Mouse (Mus musculus): ENCODE results near the gene Atat1. TPM values are rescaled to one million over a fixed set of nuclear protein-coding genes. Genes with fewer than 3 reads are reported as not detected.

The Atat1 gene
- polyA plus RNA-seq, 1 experiment from 2014 or later, result 105 TPM

DNA sequence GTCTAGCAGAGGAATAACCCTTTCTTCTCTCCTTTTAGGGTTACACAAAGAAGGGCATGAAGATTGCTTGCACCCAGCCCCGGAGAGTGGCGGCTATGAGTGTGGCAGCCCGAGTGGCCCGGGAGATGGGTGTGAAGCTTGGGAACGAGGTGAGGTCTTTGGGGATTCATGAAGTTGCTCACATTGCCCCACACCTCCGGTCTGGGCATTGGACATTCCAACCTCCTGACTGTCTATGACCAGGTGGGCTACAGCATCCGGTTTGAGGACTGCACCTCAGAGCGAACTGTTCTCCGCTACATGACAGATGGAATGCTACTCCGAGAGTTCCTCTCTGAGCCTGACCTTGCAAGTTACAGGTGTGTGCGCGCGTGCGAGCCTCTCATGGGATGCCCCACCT is 26.1 kb downstream of the Atat1 start:
- Histone ChIP-seq H3K4me1 (peaks cover 20% of the 10 kb centered on the region), H3K36me3 (replicated peaks) (peaks cover 78% of the 10 kb centered on the region), H3K4me3 (no peak overlapping the region), H3K9me3 (no peaks in the 10 kb centered on the region), H3K27ac (no peak overlapping the region), H3K27me3 (ENCODE audit: poor library complexity, severe bottlenecking) (no peaks in the 10 kb centered on the region)
- DNase-seq (ENCODE audit: extremely low spot score, low spot score), result no peak
- WGBS, result 97% methylated on average over 14 of the region's 14 CpGs

DNA sequence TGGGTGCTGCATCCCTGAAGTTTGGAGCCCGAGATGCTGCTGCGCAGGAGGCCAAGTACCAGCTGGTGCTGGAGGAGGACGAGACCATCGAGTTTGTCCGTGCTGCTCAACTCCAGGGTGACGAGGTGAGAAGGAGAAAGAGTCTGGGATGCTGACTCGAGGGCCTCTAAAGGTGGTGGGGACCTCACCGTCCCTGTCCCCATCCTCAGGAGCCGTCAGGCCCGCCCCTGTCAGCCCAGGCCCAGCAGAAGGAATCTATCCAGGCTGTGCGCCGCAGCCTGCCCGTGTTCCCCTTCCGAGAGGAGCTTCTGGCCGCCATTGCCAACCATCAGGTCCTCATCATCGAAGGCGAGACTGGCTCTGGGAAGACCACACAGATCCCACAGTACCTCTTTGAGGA is 27.0 kb downstream of the Atat1 start:
- WGBS, result 92% methylated on average over 17 of the region's 17 CpGs
- DNase-seq (ENCODE audit: extremely low spot score, low spot score), result no peak
- Histone ChIP-seq H3K36me3 (replicated peaks) (peaks cover 69% of the 10 kb centered on the region), H3K9me3 (no peaks in the 10 kb centered on the region), H3K4me3 (peak overlapping the region; percentile 5; the same call in 1 of the 2 replicates), H3K4me1 (peaks cover 20% of the 10 kb centered on the region), H3K27ac (no peak overlapping the region), H3K27me3 (ENCODE audit: poor library complexity, severe bottlenecking) (no peaks in the 10 kb centered on the region)

- DNase-seq (ENCODE audit: extremely low spot score, low spot score), result peak; percentile 96
- peaks cover 20% of the 10 kb centered on the region for H3K4me1 ChIP-seq
- 6% methylated on average over 66 of the region's 66 CpGs for WGBS
- H3K36me3 ChIP-seq (replicated peaks), result peaks cover 60% of the 10 kb centered on the region
- peak within 1 kb of the TSS; percentile 99 for H3K4me3 ChIP-seq
- peak within 1 kb of the TSS; percentile 86 for H3K27ac ChIP-seq
- no peaks in the 10 kb centered on the region for H3K9me3 ChIP-seq
- H3K27me3 ChIP-seq (ENCODE audit: poor library complexity, severe bottlenecking), result no peaks in the 10 kb centered on the region
Observed at GRCm38 (mm10) chr17:35879245-35880057, 30.4 kb downstream of the Atat1 start, which contains the start of gene Dhx16. Dhx16 (plus strand) TSS chr17:35879819.

GRCm38 (mm10) chr17:35874721-35875120 is 35.2 kb downstream of the Atat1 start:
- 90% methylated on average over 6 of the region's 6 CpGs for WGBS
- H3K4me1 ChIP-seq, result peaks cover 34% of the 10 kb centered on the region
- H3K36me3 ChIP-seq (replicated peaks), result peaks cover 68% of the 10 kb centered on the region
- no peak overlapping the region for H3K27ac ChIP-seq
- H3K27me3 ChIP-seq (ENCODE audit: poor library complexity, severe bottlenecking), result no peaks in the 10 kb centered on the region
- H3K9me3 ChIP-seq, result peaks cover 6% of the 10 kb centered on the region
- DNase-seq (ENCODE audit: extremely low spot score, low spot score), result no peak
- H3K4me3 ChIP-seq, result no peak overlapping the region

GRCm38 (mm10) chr17:35873774-35874519 is 35.9 kb downstream of the Atat1 start:
- H3K27me3 ChIP-seq (ENCODE audit: poor library complexity, severe bottlenecking), result no peaks in the 10 kb centered on the region
- H3K27ac ChIP-seq, result peak overlapping the region; percentile 65; the same call in 1 of the 2 replicates
- peak overlapping the region; percentile 32 for H3K4me3 ChIP-seq
- H3K4me1 ChIP-seq, result peaks cover 38% of the 10 kb centered on the region
- peaks cover 72% of the 10 kb centered on the region for H3K36me3 ChIP-seq (replicated peaks)
- 34% methylated on average over 21 of the region's 21 CpGs for WGBS
- H3K9me3 ChIP-seq, result peaks cover 6% of the 10 kb centered on the region
- DNase-seq (ENCODE audit: extremely low spot score, low spot score), result peak; percentile 86

DNA sequence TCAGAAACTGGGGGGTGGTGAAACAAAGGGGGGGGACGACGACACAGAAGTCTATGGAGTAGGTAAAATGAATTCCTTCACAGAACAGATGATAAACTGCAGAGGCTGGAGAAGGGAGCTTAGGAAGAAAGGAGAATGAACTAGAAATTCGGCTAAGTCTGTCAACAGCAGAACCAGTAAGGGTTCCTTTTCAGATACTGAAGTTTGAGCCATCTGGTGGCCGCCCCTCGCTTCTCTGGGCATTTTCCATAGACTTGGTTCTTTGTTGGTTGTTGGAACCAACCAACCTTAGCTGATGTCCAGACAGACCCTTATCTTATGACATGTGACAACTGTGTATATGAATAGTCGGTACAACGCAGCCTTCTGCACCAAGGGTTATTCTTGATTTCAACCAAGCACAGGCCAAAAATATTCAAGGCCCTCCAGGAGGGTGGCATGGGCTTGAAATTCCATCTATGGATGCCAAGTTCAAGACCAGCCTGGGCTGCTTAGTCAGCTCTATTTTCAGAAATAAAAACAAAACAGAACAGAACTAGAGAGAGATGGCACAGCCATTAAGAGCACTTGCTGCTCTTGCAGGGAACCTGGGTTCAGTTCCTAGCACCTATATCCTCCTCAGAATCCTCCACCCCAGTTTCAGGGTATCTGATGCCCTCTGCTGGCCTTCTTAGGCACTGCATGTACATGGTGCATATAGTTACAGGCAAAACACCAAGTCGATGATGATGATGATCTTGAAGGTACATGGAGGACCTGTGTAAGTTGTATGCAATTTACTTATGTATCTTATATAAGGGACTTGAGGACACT is 38.8 kb downstream of the Atat1 start:
- Histone ChIP-seq H3K4me1 (peaks cover 67% of the 10 kb centered on the region), H3K27me3 (ENCODE audit: poor library complexity, severe bottlenecking) (no peaks in the 10 kb centered on the region), H3K36me3 (replicated peaks) (peaks cover 72% of the 10 kb centered on the region), H3K9me3 (peaks cover 6% of the 10 kb centered on the region), H3K4me3 (peak overlapping the region; percentile 77), H3K27ac (peak overlapping the region; percentile 96)
- DNase-seq (ENCODE audit: extremely low spot score, low spot score), result no peak
- WGBS, result 89% methylated on average over 8 of the region's 8 CpGs

DNA sequence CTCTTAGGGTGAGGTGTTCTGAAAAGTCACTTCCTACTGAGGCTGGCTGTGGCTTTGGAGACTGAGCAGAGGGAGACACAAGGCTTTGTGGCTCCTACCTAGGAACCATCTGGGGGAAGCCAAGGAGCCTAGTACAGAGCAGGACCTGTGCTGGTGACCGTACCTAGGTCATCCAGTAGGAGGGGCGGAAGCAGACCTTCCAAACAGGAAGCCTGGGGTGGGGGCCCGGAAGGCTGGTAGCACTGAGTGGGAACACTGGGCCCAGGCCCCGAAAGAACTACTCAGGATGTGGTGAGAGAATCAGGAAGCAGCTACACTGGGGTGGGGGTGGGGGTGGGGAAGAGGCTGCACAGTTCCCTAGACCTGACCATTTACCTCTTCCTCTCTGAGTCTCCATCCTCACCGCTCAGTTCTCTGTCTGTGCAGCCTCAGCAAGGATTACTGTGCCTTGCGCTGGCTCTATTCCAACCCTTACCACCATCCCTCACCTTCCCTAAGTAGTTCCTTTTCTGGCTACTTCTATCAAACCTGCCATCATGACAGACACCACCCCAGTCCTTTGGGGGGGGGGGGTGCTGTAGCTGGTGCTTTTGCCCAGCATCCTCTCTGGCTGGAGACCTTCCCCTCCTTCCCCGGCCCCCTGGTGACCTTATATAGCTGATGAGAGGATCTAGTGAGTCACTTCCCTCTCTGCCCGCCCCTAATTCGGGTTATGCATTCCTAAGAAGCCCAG is 39.6 kb downstream of the Atat1 start:
- Histone ChIP-seq H3K27ac (peak overlapping the region; percentile 96), H3K36me3 (replicated peaks) (peaks cover 66% of the 10 kb centered on the region), H3K9me3 (peaks cover 6% of the 10 kb centered on the region), H3K4me3 (peak overlapping the region; percentile 77), H3K27me3 (ENCODE audit: poor library complexity, severe bottlenecking) (no peaks in the 10 kb centered on the region), H3K4me1 (peaks cover 73% of the 10 kb centered on the region)
- no peak for DNase-seq (ENCODE audit: extremely low spot score, low spot score)
- 61% methylated on average over 9 of the region's 9 CpGs for WGBS

GRCm38 (mm10) chr17:35869346-35870067 is 40.4 kb downstream of the Atat1 start:
- Histone ChIP-seq H3K36me3 (replicated peaks) (peaks cover 63% of the 10 kb centered on the region), H3K4me3 (peak overlapping the region; percentile 77), H3K9me3 (peaks cover 6% of the 10 kb centered on the region), H3K27ac (peak overlapping the region; percentile 96), H3K4me1 (peaks cover 82% of the 10 kb centered on the region), H3K27me3 (ENCODE audit: poor library complexity, severe bottlenecking) (no peaks in the 10 kb centered on the region)
- DNase-seq (ENCODE audit: extremely low spot score, low spot score), result peak; percentile 49
- WGBS, result 9% methylated on average over 7 of the region's 7 CpGs

GRCm38 (mm10) chr17:35868961-35869345 is 40.9 kb downstream of the Atat1 start:
- no peak for DNase-seq (ENCODE audit: extremely low spot score, low spot score)
- Histone ChIP-seq H3K36me3 (replicated peaks) (peaks cover 63% of the 10 kb centered on the region), H3K4me3 (peak overlapping the region; percentile 77), H3K27me3 (ENCODE audit: poor library complexity, severe bottlenecking) (no peaks in the 10 kb centered on the region), H3K4me1 (peaks cover 86% of the 10 kb centered on the region), H3K27ac (peak overlapping the region; percentile 96), H3K9me3 (peaks cover 6% of the 10 kb centered on the region)
- 9% methylated on average over 7 of the region's 7 CpGs for WGBS

DNA sequence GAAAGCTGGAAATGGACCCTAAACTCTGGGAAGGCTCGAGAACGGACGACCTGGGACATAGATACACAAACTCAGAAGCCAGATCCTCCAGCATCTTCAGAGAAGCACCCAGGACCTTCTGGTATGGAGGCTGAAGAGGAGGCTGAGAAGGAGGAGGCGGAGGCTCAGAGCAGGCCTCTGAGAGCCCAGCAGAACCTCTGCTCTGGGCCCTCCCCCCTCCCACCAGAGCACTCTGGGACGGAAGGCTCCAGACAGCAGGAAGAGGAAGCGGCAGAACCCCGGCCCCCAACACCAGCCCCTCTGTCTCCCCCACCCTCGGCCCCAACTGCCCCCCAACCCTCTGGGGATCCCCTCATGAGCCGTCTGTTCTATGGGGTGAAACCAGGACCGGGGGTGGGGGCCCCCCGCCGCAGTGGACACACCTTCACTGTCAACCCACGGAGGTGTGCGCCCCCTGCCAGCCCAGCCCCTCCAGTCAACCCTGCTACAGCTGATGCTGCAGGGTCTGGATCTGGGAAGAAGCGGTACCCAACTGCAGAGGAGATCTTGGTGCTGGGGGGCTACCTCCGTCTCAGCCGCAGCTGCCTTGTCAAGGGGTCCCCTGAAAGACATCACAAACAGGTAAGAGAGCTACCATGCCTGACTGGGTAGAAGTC is 41.6 kb downstream of the Atat1 start:
- peaks cover 63% of the 10 kb centered on the region for H3K36me3 ChIP-seq (replicated peaks)
- WGBS, result 36% methylated on average over 17 of the region's 17 CpGs
- H3K27me3 ChIP-seq (ENCODE audit: poor library complexity, severe bottlenecking), result no peaks in the 10 kb centered on the region
- H3K27ac ChIP-seq, result peak overlapping the region; percentile 96
- H3K4me1 ChIP-seq, result peaks cover 80% of the 10 kb centered on the region
- H3K4me3 ChIP-seq, result peak overlapping the region; percentile 77
- H3K9me3 ChIP-seq, result peaks cover 6% of the 10 kb centered on the region
- no peak for DNase-seq (ENCODE audit: extremely low spot score, low spot score)
